Comparison of ENCODE assay signal across 8 mouse cellular contexts in the genomic region with DNA sequence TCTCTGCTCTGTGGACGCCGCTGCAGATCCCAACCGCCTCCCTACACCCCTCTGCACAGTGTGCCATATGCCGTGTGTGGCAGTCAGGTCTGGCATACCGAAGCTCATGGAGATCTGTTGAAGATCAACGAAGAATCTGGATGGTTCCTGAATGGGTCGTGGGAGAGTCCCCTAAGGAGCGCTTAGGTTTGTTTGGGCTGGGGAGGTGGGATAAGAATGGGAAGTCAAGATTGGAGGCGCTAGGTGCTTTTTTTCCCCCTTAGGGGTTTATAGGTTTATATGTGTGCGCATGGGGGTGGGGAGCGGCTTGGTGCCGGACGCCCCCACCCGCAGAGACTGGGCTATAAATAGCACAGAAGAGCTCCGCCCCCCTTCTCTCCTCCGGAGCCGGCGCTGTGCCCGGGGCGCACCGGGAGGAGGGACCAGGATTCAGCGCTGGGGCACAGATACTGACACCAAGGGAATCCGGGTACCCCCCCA. TPM values are rescaled to one million over a fixed set of nuclear protein-coding genes. Genes with fewer than 3 reads are reported as not detected.
DNase-seq lines count a peak whose midpoint lies in the region; ATAC-seq and TF ChIP-seq lines count a peak whose summit lies in the region.
"Had no signal": no experiment of that assay in that cellular context is flagged by ENCODE, and none has a peak within 500 bp of the region (broad histone marks: within the 10 kb centered on the region; RNA-seq: fewer than 3 reads in every experiment).

Ankrd34a (plus strand) TSS at position 409 of the 480 bp plus-strand sequence.

- H3K4me3 ChIP-seq in G1E (ENCODE audit: low read depth, low read length), result peak within 1 kb of the TSS; percentile 34; the same call in 1 of the 2 replicates
- H3K4me3 ChIP-seq in forebrain, postnatal 0 days (ENCODE audit: low read depth, low read length), result peak within 1 kb of the TSS; percentile 59
- H3K4me3 ChIP-seq in hindbrain, embryonic 11.5 days (ENCODE audit: low read depth, low read length), result peak within 1 kb of the TSS; percentile 39
- H3K4me3 ChIP-seq in midbrain, embryonic 11.5 days (ENCODE audit: low read depth, low read length), result peak within 1 kb of the TSS; percentile 44

- H3K36me3 ChIP-seq in G1E (replicated peaks), result no peaks in the 10 kb centered on the region
- H3K36me3 ChIP-seq in forebrain, postnatal 0 days (ENCODE audit: insufficient read depth), result no peaks in the 10 kb centered on the region
- no peaks in the 10 kb centered on the region for H3K36me3 ChIP-seq in hindbrain, embryonic 11.5 days (ENCODE audit: control insufficient read depth, insufficient read depth, low read length)
- no peaks in the 10 kb centered on the region for H3K36me3 ChIP-seq in midbrain, embryonic 11.5 days (ENCODE audit: control insufficient read depth, insufficient read depth, low read length)

- ATAC-seq in G1E (ENCODE audit: extremely low read depth, insufficient number of reproducible peaks, low FRiP score, poor library complexity, severe bottlenecking), result no peak
- ATAC-seq in forebrain, postnatal 0 days, result peak; percentile 14
- no peak for ATAC-seq in hindbrain, embryonic 11.5 days (ENCODE audit: low FRiP score)
- ATAC-seq in midbrain, embryonic 11.5 days (ENCODE audit: low FRiP score), result no peak

- H3K9me3 ChIP-seq in G1E (replicated peaks), result peaks cover 8% of the 10 kb centered on the region
- no peaks in the 10 kb centered on the region for H3K9me3 ChIP-seq in forebrain, postnatal 0 days (ENCODE audit: low read length)
- no peaks in the 10 kb centered on the region for H3K9me3 ChIP-seq in hindbrain, embryonic 11.5 days (ENCODE audit: control insufficient read depth, low read length)
- H3K9me3 ChIP-seq in midbrain, embryonic 11.5 days (ENCODE audit: control insufficient read depth, low read length), result no peaks in the 10 kb centered on the region

- peak within 1 kb of the TSS; percentile 81 for H3K9ac ChIP-seq in forebrain, postnatal 0 days
- peak within 1 kb of the TSS; percentile 72 for H3K9ac ChIP-seq in hindbrain, embryonic 11.5 days (ENCODE audit: low read depth, low read length)
- H3K9ac ChIP-seq in midbrain, embryonic 11.5 days (ENCODE audit: low read length), result peak within 1 kb of the TSS; percentile 74

- H3K4me2 ChIP-seq in forebrain, postnatal 0 days (ENCODE audit: low read depth), result peak within 1 kb of the TSS; percentile 100
- H3K4me2 ChIP-seq in hindbrain, embryonic 11.5 days (replicated peaks; ENCODE audit: low read depth, low read length), result peak within 1 kb of the TSS; percentile 90
- peak within 1 kb of the TSS; percentile 96 for H3K4me2 ChIP-seq in midbrain, embryonic 11.5 days

- no peak for TF ChIP-seq CTCF in G1E (IDR thresholded peaks at IDR 0.05; ENCODE audit: low read depth, low read length)
- TF ChIP-seq CTCF in forebrain, postnatal 0 days (IDR thresholded peaks at IDR 0.05; ENCODE audit: low read depth), result no peak

- H3K27me3 ChIP-seq in G1E (ENCODE audit: insufficient read depth, low read length), result peaks cover 43% of the 10 kb centered on the region
- no peaks in the 10 kb centered on the region for H3K27me3 ChIP-seq in forebrain, postnatal 0 days (ENCODE audit: insufficient read depth, low read length)
- H3K27me3 ChIP-seq in hindbrain, embryonic 11.5 days (ENCODE audit: control insufficient read depth, insufficient read depth, low read length), result peaks cover 16% of the 10 kb centered on the region; the same call in 1 of the 2 replicates
- H3K27me3 ChIP-seq in midbrain, embryonic 11.5 days (ENCODE audit: control insufficient read depth, insufficient read depth, low read length), result peaks cover 24% of the 10 kb centered on the region

- no peak for DNase-seq in G1E (ENCODE audit: low spot score)
- DNase-seq in brain, adult 2 months (ENCODE audit: low read depth, low spot score), result peak; percentile 94
- DNase-seq in forebrain, postnatal 0 days, result peak; percentile 75
- DNase-seq in hindbrain, embryonic 11.5 days (ENCODE audit: low spot score), result peak; percentile 38
- DNase-seq in left cerebral cortex, adult 18-20 months (ENCODE audit: low spot score in 2 of 2), result peak; percentile 73 to 87
- peak; percentile 93 for DNase-seq in midbrain, embryonic 11.5 days (ENCODE audit: low spot score, missing footprints)
- DNase-seq in urinary bladder, postnatal 36 days (ENCODE audit: low spot score in 2 of 2), result no peak

- H3K27ac ChIP-seq in forebrain, postnatal 0 days (ENCODE audit: low read depth, low read length), result peak within 1 kb of the TSS; percentile 90
- no peak within 1 kb of the TSS; the same call in 1 of the 2 replicates for H3K27ac ChIP-seq in hindbrain, embryonic 11.5 days (ENCODE audit: low read depth, low read length)
- no peak within 1 kb of the TSS for H3K27ac ChIP-seq in midbrain, embryonic 11.5 days (ENCODE audit: low read depth, low read length)

- peaks cover 65% of the 10 kb centered on the region for H3K4me1 ChIP-seq in G1E (ENCODE audit: insufficient read depth, low read depth, low read length)
- H3K4me1 ChIP-seq in forebrain, postnatal 0 days (ENCODE audit: insufficient read depth), result peaks cover 26% of the 10 kb centered on the region
- H3K4me1 ChIP-seq in hindbrain, embryonic 11.5 days (replicated peaks; ENCODE audit: control insufficient read depth, insufficient read depth, low read length), result peaks cover 19% of the 10 kb centered on the region
- peaks cover 43% of the 10 kb centered on the region for H3K4me1 ChIP-seq in midbrain, embryonic 11.5 days (ENCODE audit: control insufficient read depth, insufficient read depth, low read length)

- WGBS in forebrain, postnatal 0 days, result 1% methylated on average over 20 of the region's 23 CpGs
- WGBS in hindbrain, embryonic 11.5 days, result under 1% methylated on average over 16 of the region's 23 CpGs
- WGBS in midbrain, embryonic 11.5 days, result 2% methylated on average over 19 of the region's 23 CpGs

RNA-seq across cellular contexts. Expression of gene Ankrd34a, which starts in this region (rescaled TPM):
- total RNA-seq in G1E (2014; fragmentation: Nextera tagmentation) (not detected in 2 replicates), G1E (2017) (0.05 TPM in 1 of 2 replicates, not detected in the other)
- 0.03 and 0.04 TPM in 2 replicates for polyA plus RNA-seq in G1E (2012)
- 17.7 and 19.3 TPM in 2 replicates for total RNA-seq in forebrain, postnatal 0 days (2014; rRNA removed)
- 17.6 and 19.2 TPM in 2 replicates for polyA plus RNA-seq in forebrain, postnatal 0 days (2015; fragmentation: Nextera tagmentation; extraction: Ambion mirVana)
- polyA plus RNA-seq in hindbrain, embryonic 11.5 days (2014; fragmentation: Nextera tagmentation; extraction: Ambion mirVana), result 2.0 and 2.4 TPM in 2 replicates
- 10 to 100 TPM; 67.3 to 77.4 TPM for total RNA-seq in left cerebral cortex, adult 18-20 months (2021)
- 1.5 and 2.0 TPM in 2 replicates for polyA plus RNA-seq in midbrain, embryonic 11.5 days (2014; fragmentation: Nextera tagmentation; extraction: Ambion mirVana)
- total RNA-seq: common myeloid progenitor, adult 5-6 weeks had no signal

Comparison
In these comparisons a context has a peak if more than half of its experiments do, and no peak if none do; other contexts are left out.
1. RNA of gene Ankrd34a (total RNA-seq): 67.3 to 77.4 TPM in left cerebral cortex, adult 18-20 months and 17.7 to 19.3 TPM in forebrain, postnatal 0 days; 0.05 TPM in G1E; every median in the first group is over 10 times any median in the second.
2. DNase-seq: peak in brain, adult 2 months (single experiment), forebrain, postnatal 0 days (single experiment), hindbrain, embryonic 11.5 days (single experiment), left cerebral cortex, adult 18-20 months (2 of 2) and midbrain, embryonic 11.5 days (single experiment); none in G1E (single experiment) and urinary bladder, postnatal 36 days (0 of 2).
3. Peak in every context shown above with its lines, with median percentiles within 50 percentile points of each other: H3K4me3 ChIP-seq, H3K4me2 ChIP-seq and H3K9ac ChIP-seq.